Mouse (Mus musculus): Measurements from ENCODE around the gene Lhfpl2.

- no peak for TF ChIP-seq POLR2A (IDR thresholded peaks at IDR 0.05; ENCODE audit: insufficient read depth, low read depth, low read length)
- no peak for TF ChIP-seq CTCF (IDR thresholded peaks at IDR 0.05; ENCODE audit: insufficient read depth, low read depth, low read length)
Measured at GRCm38 (mm10) chr13:94207973-94208372, 150.4 kb downstream of the Lhfpl2 start.
